8 mouse cellular contexts compared by ENCODE assay signal in genomic region chr11:106920551-106921379, GRCm38 (mm10). TPM values are rescaled to one million over a fixed set of nuclear protein-coding genes. Genes with fewer than 3 reads are reported as not detected.
DNase-seq lines count a peak whose midpoint lies in the region; ATAC-seq and TF ChIP-seq lines count a peak whose summit lies in the region.

Smurf2 (minus strand) TSS chr11:106920715.

- H3K4me3 ChIP-seq in bone marrow macrophage, adult 2 months (ENCODE audit: insufficient read depth, low read length), result peak within 1 kb of the TSS; percentile 78
- peak within 1 kb of the TSS; percentile 88 for H3K4me3 ChIP-seq in embryonic facial prominence, embryonic 15.5 days (replicated peaks)
- peak within 1 kb of the TSS; percentile 87 for H3K4me3 ChIP-seq in limb, embryonic 14.5 days (replicated peaks; ENCODE audit: low read length)
- H3K4me3 ChIP-seq in midbrain, embryonic 16.5 days (ENCODE audit: low read depth, low read length), result peak within 1 kb of the TSS; percentile 97
- peak within 1 kb of the TSS; percentile 80 for H3K4me3 ChIP-seq in spleen, adult 2 months (ENCODE audit: extremely low read depth, insufficient read depth, insufficient read length)

- H3K27ac ChIP-seq in bone marrow macrophage, adult 2 months (ENCODE audit: insufficient read depth, low read depth, low read length), result peak within 1 kb of the TSS; percentile 73
- H3K27ac ChIP-seq in embryonic facial prominence, embryonic 15.5 days (replicated peaks), result peak within 1 kb of the TSS; percentile 97
- H3K27ac ChIP-seq in limb, embryonic 14.5 days (replicated peaks; ENCODE audit: low read depth, low read length), result peak within 1 kb of the TSS; percentile 94
- H3K27ac ChIP-seq in midbrain, embryonic 16.5 days (ENCODE audit: low read length), result peak within 1 kb of the TSS; percentile 92
- H3K27ac ChIP-seq in spleen, adult 2 months (ENCODE audit: insufficient read depth, low read length), result peak within 1 kb of the TSS; percentile 86

- H3K9me3 ChIP-seq in embryonic facial prominence, embryonic 15.5 days (replicated peaks), result no peaks in the 10 kb centered on the region
- H3K9me3 ChIP-seq in limb, embryonic 14.5 days (ENCODE audit: control insufficient read depth, low read length), result no peaks in the 10 kb centered on the region
- H3K9me3 ChIP-seq in midbrain, embryonic 16.5 days (replicated peaks; ENCODE audit: control insufficient read depth, low read length, poor library complexity, severe bottlenecking), result no peaks in the 10 kb centered on the region

- H3K9ac ChIP-seq in embryonic facial prominence, embryonic 15.5 days, result peak within 1 kb of the TSS; percentile 93
- H3K9ac ChIP-seq in limb, embryonic 14.5 days (ENCODE audit: low read depth, low read length, severe bottlenecking), result peak within 1 kb of the TSS; percentile 96
- peak within 1 kb of the TSS; percentile 91 for H3K9ac ChIP-seq in midbrain, embryonic 16.5 days (ENCODE audit: low read depth, low read length)

- peak; percentile 83 to 87 for DNase-seq in B cell, adult 2 months
- DNase-seq in heart, adult 9 months (ENCODE audit: low spot score in 2 of 2), result peak; percentile 87 to 89
- peak; percentile 86 for DNase-seq in kidney, adult 9 months
- DNase-seq in limb, embryonic 14.5 days (ENCODE audit: low spot score), result peak; percentile 88
- peak; percentile 45 to 80 for DNase-seq in spleen, adult 2 months (ENCODE audit: low read depth in 1 of 2, low spot score in 2 of 2)

- 3% methylated on average over 38 of the region's 72 CpGs for WGBS in embryonic facial prominence, embryonic 15.5 days
- 4% methylated on average over 32 of the region's 72 CpGs for WGBS in limb, embryonic 14.5 days
- 4% methylated on average over 44 of the region's 72 CpGs for WGBS in midbrain, embryonic 16.5 days
- WGBS in spleen, adult 2 months, result 9% methylated on average over 34 of the region's 72 CpGs

- peak; percentile 95 for ATAC-seq in embryonic facial prominence, embryonic 15.5 days (ENCODE audit: insufficient number of reproducible peaks, low FRiP score, low TSS enrichment, low read depth)
- ATAC-seq in limb, embryonic 14.5 days (ENCODE audit: low FRiP score, low read depth), result peak; percentile 94
- peak; percentile 97 for ATAC-seq in midbrain, embryonic 16.5 days

- TF ChIP-seq CTCF in bone marrow macrophage, adult 2 months (IDR thresholded peaks at IDR 0.05; ENCODE audit: low read depth, low read length), result no peak
- TF ChIP-seq CTCF in spleen, adult 2 months (IDR thresholded peaks at IDR 0.05; ENCODE audit: extremely low read depth, insufficient read depth, insufficient read length, insufficient replicate concordance), result no peak

- H3K27me3 ChIP-seq in embryonic facial prominence, embryonic 15.5 days, result no peaks in the 10 kb centered on the region
- no peaks in the 10 kb centered on the region for H3K27me3 ChIP-seq in limb, embryonic 14.5 days (ENCODE audit: control insufficient read depth, insufficient read depth, low read length)
- no peaks in the 10 kb centered on the region for H3K27me3 ChIP-seq in midbrain, embryonic 16.5 days (ENCODE audit: control insufficient read depth, insufficient read depth, low read depth, low read length)
- no peaks in the 10 kb centered on the region for H3K27me3 ChIP-seq in spleen, adult 2 months (ENCODE audit: control insufficient read depth, insufficient read depth, low read length)

- peak; percentile 90 for TF ChIP-seq POLR2A in bone marrow macrophage, adult 2 months (IDR thresholded peaks at IDR 0.05; ENCODE audit: borderline replicate concordance, low read depth, low read length)
- TF ChIP-seq POLR2A in limb, embryonic 14.5 days (IDR thresholded peaks at IDR 0.05; ENCODE audit: borderline replicate concordance, extremely low read depth, insufficient read depth, insufficient read length), result peak; percentile 95; the same call in 1 of the 2 replicates
- peak; percentile 39; the same call in 1 of the 2 replicates for TF ChIP-seq POLR2A in spleen, adult 2 months (IDR thresholded peaks at IDR 0.05; ENCODE audit: low read depth, low read length)

- peak within 1 kb of the TSS; percentile 71 for H3K4me2 ChIP-seq in embryonic facial prominence, embryonic 15.5 days (replicated peaks)
- H3K4me2 ChIP-seq in limb, embryonic 14.5 days (replicated peaks; ENCODE audit: low read depth, low read length, severe bottlenecking), result peak within 1 kb of the TSS; percentile 71
- H3K4me2 ChIP-seq in midbrain, embryonic 16.5 days (ENCODE audit: low read length), result peak within 1 kb of the TSS; percentile 56

- H3K36me3 ChIP-seq in embryonic facial prominence, embryonic 15.5 days, result no peaks in the 10 kb centered on the region
- H3K36me3 ChIP-seq in limb, embryonic 14.5 days (ENCODE audit: control insufficient read depth, insufficient read depth, low read length), result no peaks in the 10 kb centered on the region
- no peaks in the 10 kb centered on the region for H3K36me3 ChIP-seq in midbrain, embryonic 16.5 days (ENCODE audit: control insufficient read depth, insufficient read depth, low read length)
- H3K36me3 ChIP-seq in spleen, adult 2 months (ENCODE audit: control insufficient read depth, insufficient read depth, low read length), result no peaks in the 10 kb centered on the region

- peaks cover 9% of the 10 kb centered on the region for H3K4me1 ChIP-seq in bone marrow macrophage, adult 2 months (ENCODE audit: control insufficient read depth, insufficient read depth, low read length)
- peaks cover 20% of the 10 kb centered on the region for H3K4me1 ChIP-seq in embryonic facial prominence, embryonic 15.5 days
- peaks cover 16% of the 10 kb centered on the region for H3K4me1 ChIP-seq in limb, embryonic 14.5 days (ENCODE audit: control insufficient read depth, insufficient read depth, low read length)
- H3K4me1 ChIP-seq in midbrain, embryonic 16.5 days (ENCODE audit: control insufficient read depth, insufficient read depth, low read length), result peaks cover 19% of the 10 kb centered on the region
- H3K4me1 ChIP-seq in spleen, adult 2 months (ENCODE audit: control insufficient read depth, insufficient read depth, insufficient read length), result no peaks in the 10 kb centered on the region; the same call in 1 of the 2 replicates

RNA-seq across cellular contexts. Expression of gene Smurf2, which starts in this region (rescaled TPM):
- 18.6 and 21.3 TPM in 2 replicates for polyA plus RNA-seq in bone marrow macrophage, adult 2 months (2012; ENCODE audit: insufficient read depth, insufficient read length, missing spikeins)
- polyA plus RNA-seq in embryonic facial prominence, embryonic 15.5 days (2015; fragmentation: Nextera tagmentation; extraction: Ambion mirVana), result 13.1 and 13.2 TPM in 2 replicates
- 22.1 and 24.0 TPM in 2 replicates for polyA plus RNA-seq in limb, embryonic 14.5 days (2012; rRNA removed)
- polyA plus RNA-seq in limb, embryonic 14.5 days (2014; fragmentation: Nextera tagmentation; extraction: Ambion mirVana), result 21.2 and 22.4 TPM in 2 replicates
- 11.3 and 12.1 TPM in 2 replicates for polyA plus RNA-seq in midbrain, embryonic 16.5 days (2015; fragmentation: Nextera tagmentation; extraction: Ambion mirVana)
- 4.9 TPM in 2 replicates for polyA plus RNA-seq in spleen, adult 2 months (2012; rRNA removed)

Comparison
In these comparisons a context has a peak if more than half of its experiments do, and no peak if none do; other contexts are left out.
1. Peak in every context shown above with its lines: DNase-seq, ATAC-seq, H3K4me3 ChIP-seq and H3K27ac ChIP-seq.
2. POLR2A ChIP-seq: peak in every context shown above with its lines; median percentile 95 in limb, embryonic 14.5 days; 90 in bone marrow macrophage, adult 2 months; 39 in spleen, adult 2 months.